Mouse (Mus musculus) G1E (cell line): Measurements from ENCODE around the gene Thy1. TPM values are rescaled to one million over a fixed set of nuclear protein-coding genes. Genes with fewer than 3 reads are reported as not detected.
A peak's percentile ranks its signal among the peaks of the same experiment; 100 is the strongest.

Experiments
- ATAC-seq: 2 replicates; pipeline ENCODE4 v1.8.0; 2016; ENCODE audit warnings: mild to moderate bottlenecking; ENCODE audit not compliant: insufficient number of reproducible peaks, poor library complexity, low FRiP score, severe bottlenecking; ENCODE audit errors: extremely low read depth
- DNase-seq: peaks from one replicate; pipeline ENCODE4 v3.0.0; 2012; ENCODE audit warnings: low spot score
- H3K27me3 ChIP-seq: 2 replicates; pipeline ENCODE4 v1.6.1; 2012; ENCODE audit warnings: mild to moderate bottlenecking, low read length, inconsistent platforms; ENCODE audit not compliant: insufficient read depth
- H3K36me3 ChIP-seq: replicated peaks from 2 replicates; pipeline ENCODE3; 2012; ENCODE audit warnings: mild to moderate bottlenecking, inconsistent platforms
- H3K4me1 ChIP-seq: 2 replicates; pipeline ENCODE4 v1.6.1; 2012; ENCODE audit warnings: low read depth, low read length, inconsistent platforms, mixed read lengths; ENCODE audit not compliant: insufficient read depth
- H3K4me3 ChIP-seq: 2 replicates; pipeline ENCODE4 v1.5.1; 2012; ENCODE audit warnings: low read depth, mild to moderate bottlenecking, inconsistent platforms, low read length, moderate library complexity, mixed read lengths
- H3K9me3 ChIP-seq: replicated peaks from 2 replicates; pipeline ENCODE4 v1.6.1; 2012; ENCODE audit warnings: inconsistent platforms
- CTCF ChIP-seq: IDR thresholded peaks from 2 replicates; pipeline ENCODE4 v1.5.1; 2012; ENCODE audit warnings: low read depth, low read length, inconsistent platforms, mixed read lengths
- GATA1 ChIP-seq: IDR thresholded peaks from 2 replicates; pipeline ENCODE4 v1.6.1; 2012; ENCODE audit warnings: borderline replicate concordance, low read length, inconsistent platforms, mixed read lengths
- GATA2 ChIP-seq: IDR thresholded peaks from 2 replicates; pipeline ENCODE4 v1.6.1; 2012; ENCODE audit warnings: low read depth, low read length, inconsistent platforms, borderline replicate concordance
- POLR2AphosphoS5 ChIP-seq: IDR thresholded peaks from 2 replicates; pipeline ENCODE4 v1.6.1; 2012; ENCODE audit warnings: low read depth, low read length, inconsistent platforms; ENCODE audit not compliant: insufficient replicate concordance
- TAL1 ChIP-seq: conservative IDR thresholded peaks from 2 replicates; pipeline ENCODE4 v1.6.1; 2012; ENCODE audit warnings: low read depth, low read length, inconsistent platforms, mixed read lengths
- polyA plus RNA-seq: library from polyadenylated mRNA; stranded (reverse); fragments of >175 nt; gene quantifications from 2 replicates; pipeline ENCODE4 v1.2.3, GENCODE M21; 2012
- total RNA-seq, 2 experiments: library from RNA; stranded (forward) in 1 of 2; stranded (reverse) in 1 of 2; fragments of 200-1000 nt in 1 of 2; fragments of >200 nt in 1 of 2; fragmentation: Nextera tagmentation in 1 of 2; gene quantifications; 2 replicates each; pipeline ENCODE4 v1.2.3; 2014 to 2017

The Thy1 gene
- total and polyA plus RNA-seq, 3 experiments: not detected

- peaks cover 24% of the 10 kb centered on the region for H3K27me3 ChIP-seq
- TF ChIP-seq CTCF (peak; percentile 17), TAL1 (no peak), GATA1 (no peak), GATA2 (no peak), POLR2AphosphoS5 (no peak)
- H3K36me3 ChIP-seq: peaks cover 8% of the 10 kb centered on the region
- no peaks in the 10 kb centered on the region for H3K9me3 ChIP-seq
- H3K4me3 ChIP-seq: no peak overlapping the region
- DNase-seq: no peak
- H3K4me1 ChIP-seq: peaks cover 29% of the 10 kb centered on the region
- ATAC-seq: no peak
These were observed 31.5 kb downstream of the Thy1 start for GRCm38 (mm10) chr9:44074395-44075275.

- peaks cover 8% of the 10 kb centered on the region for H3K36me3 ChIP-seq
- H3K4me1 ChIP-seq: peaks cover 30% of the 10 kb centered on the region
- TF ChIP-seq GATA1 (no peak), TAL1 (no peak), GATA2 (no peak), POLR2AphosphoS5 (no peak), CTCF (no peak)
- no peak overlapping the region for H3K4me3 ChIP-seq
- no peak for ATAC-seq
- no peak for DNase-seq
- no peaks in the 10 kb centered on the region for H3K9me3 ChIP-seq
- H3K27me3 ChIP-seq: peaks cover 20% of the 10 kb centered on the region
These were observed 32.3 kb downstream of the Thy1 start for GRCm38 (mm10) chr9:44075276-44075995.

- Histone ChIP-seq H3K36me3 (peaks cover 8% of the 10 kb centered on the region), H3K4me3 (no peak overlapping the region), H3K9me3 (no peaks in the 10 kb centered on the region), H3K4me1 (peaks cover 28% of the 10 kb centered on the region), H3K27me3 (peaks cover 18% of the 10 kb centered on the region)
- no peak for TF ChIP-seq CTCF
- no peak for TF ChIP-seq TAL1
- TF ChIP-seq POLR2AphosphoS5: no peak
- TF ChIP-seq GATA1: no peak
- TF ChIP-seq GATA2: no peak
- DNase-seq (no peak), ATAC-seq (no peak)
These were observed 33.0 kb downstream of the Thy1 start for GRCm38 (mm10) chr9:44075996-44076763.

GRCm38 (mm10) chr9:44076764-44077120 lies 33.6 kb downstream of the Thy1 start:
- no peaks in the 10 kb centered on the region for H3K9me3 ChIP-seq
- peaks cover 16% of the 10 kb centered on the region for H3K27me3 ChIP-seq
- no peak overlapping the region for H3K4me3 ChIP-seq
- DNase-seq (peak; percentile 74), ATAC-seq (peak; percentile 55; the same call in 1 of the 2 replicates)
- TF ChIP-seq GATA2 (no peak), CTCF (peak; percentile 50; the same call in 1 of the 2 replicates)
- H3K4me1 ChIP-seq: peaks cover 26% of the 10 kb centered on the region
- peaks cover 8% of the 10 kb centered on the region for H3K36me3 ChIP-seq

- Histone ChIP-seq H3K9me3 (no peaks in the 10 kb centered on the region), H3K27me3 (peaks cover 10% of the 10 kb centered on the region), H3K36me3 (peaks cover 8% of the 10 kb centered on the region), H3K4me3 (no peak overlapping the region), H3K4me1 (peaks cover 22% of the 10 kb centered on the region)
- no peak for DNase-seq
- ATAC-seq: no peak
- TF ChIP-seq TAL1 (no peak), GATA1 (no peak), CTCF (no peak), GATA2 (no peak), POLR2AphosphoS5 (no peak)
These were observed 34.2 kb downstream of the Thy1 start for GRCm38 (mm10) chr9:44077266-44077910.
